Mouse (Mus musculus) lung, adult 2 months (tissue): ENCODE data around the gene Gm44790.

Experiments used
- CTCF ChIP-seq: fragments of 200-500 bp; IDR thresholded peaks from 2 replicates; pipeline ENCODE4 v1.5.1; 2011; ENCODE audit warnings: mild to moderate bottlenecking, low read length, control low read depth; ENCODE audit not compliant: insufficient read depth
- POLR2A ChIP-seq: fragments of 200-500 bp; IDR thresholded peaks from 2 replicates; pipeline ENCODE4 v1.6.1; 2011; ENCODE audit warnings: low read depth, mild to moderate bottlenecking, control low read depth, low read length, borderline replicate concordance; ENCODE audit errors: extremely low read depth

DNA sequence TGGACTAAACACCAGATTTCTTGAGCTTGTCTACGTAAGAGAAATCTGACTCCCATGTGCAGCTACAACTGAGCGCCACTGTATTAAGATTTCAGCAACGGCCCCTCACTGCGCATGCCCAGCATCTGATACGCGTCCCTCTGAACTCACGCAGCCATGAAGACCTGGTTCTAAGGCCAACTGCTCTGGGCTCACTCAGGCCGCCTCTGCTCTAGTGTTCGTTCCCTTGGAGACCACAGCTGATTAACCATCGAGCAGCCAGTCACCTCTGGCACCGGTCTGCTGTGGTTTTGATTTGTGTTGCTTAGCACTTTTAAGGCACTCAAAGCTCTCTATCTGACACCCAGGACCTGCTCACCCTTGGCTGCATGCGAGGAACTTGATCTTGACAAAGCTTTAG lies 39.1 kb upstream of the Gm44790 start:
- no peak for TF ChIP-seq CTCF
- TF ChIP-seq POLR2A: no peak
